Mouse (Mus musculus): ENCODE results near the gene Stx2. TPM values are rescaled to one million over a fixed set of nuclear protein-coding genes. Genes with fewer than 3 reads are reported as not detected.
A peak's percentile ranks its signal among the peaks of the same experiment; 100 is the strongest.
"Not testable (repeated sequence)": the region's sequence is repeated elsewhere in the genome, so short reads cannot be mapped to it uniquely, and the experiment has no call there.

Stx2 gene
- total RNA-seq, 2 experiments from 2014 or later: 4.5 to 6.6 TPM

DNA sequence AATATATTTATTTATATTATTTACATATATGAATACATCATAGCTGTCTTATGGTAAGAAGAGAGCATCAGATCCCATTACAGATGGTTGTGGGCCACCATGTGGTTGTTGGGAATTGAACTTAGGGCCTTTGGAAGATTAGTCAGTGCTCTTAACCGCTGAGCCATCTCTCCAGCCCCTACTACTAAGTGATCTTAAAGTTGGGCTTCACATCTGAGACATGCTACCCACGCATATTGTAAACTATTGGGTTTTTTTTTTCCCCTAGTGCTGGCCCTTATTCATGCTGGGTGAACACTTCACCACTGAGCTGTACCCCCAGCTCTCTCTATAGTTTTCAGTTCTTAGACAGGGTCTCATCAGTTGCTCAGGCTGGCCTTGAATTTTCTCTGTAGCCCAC is 2.6 kb upstream of the Stx2 start:
- DNase-seq (ENCODE audit: low spot score): no peak

DNA sequence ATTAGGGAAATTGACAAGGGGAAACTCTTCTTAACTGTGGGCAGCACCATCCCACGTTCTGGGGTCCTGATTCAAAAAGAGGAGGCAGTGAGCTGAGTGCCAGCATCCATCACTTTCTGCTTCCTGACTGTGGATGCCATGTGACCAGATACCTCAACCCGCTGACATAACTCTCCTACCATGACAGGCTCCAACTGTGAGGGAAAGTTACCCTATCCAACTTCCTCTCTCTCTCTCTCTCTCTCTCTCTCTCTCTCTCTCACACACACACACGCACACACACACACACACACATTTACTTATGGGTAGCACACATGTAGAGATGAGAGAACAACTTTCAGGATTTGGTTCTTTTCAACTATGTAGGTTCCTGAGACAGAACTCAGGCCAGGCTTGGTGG is 1.2 kb upstream of the Stx2 start:
- no peak for DNase-seq (ENCODE audit: low spot score)

DNA sequence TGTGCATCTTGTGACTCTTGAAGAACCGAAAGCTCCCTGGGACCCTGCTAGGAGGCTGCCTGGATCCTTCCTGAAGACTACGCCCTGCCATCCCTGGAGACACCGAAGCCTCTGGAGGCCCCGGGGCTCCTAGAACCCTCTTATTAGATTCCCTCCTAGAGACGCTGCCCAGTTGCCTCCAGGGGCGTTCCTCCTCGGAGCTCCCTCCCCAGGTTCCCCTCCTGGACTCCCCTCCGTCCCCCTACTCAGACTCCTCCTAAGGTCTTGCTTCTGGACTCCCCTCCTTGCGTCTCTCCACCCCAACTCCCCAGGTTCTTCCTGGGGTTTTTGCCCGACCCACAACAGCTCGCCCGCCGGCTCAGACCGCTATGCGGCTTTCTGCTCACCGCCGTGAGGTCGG is 366 bp downstream of the Stx2 start:
- peak; percentile 18 for DNase-seq (ENCODE audit: low spot score)

DNA sequence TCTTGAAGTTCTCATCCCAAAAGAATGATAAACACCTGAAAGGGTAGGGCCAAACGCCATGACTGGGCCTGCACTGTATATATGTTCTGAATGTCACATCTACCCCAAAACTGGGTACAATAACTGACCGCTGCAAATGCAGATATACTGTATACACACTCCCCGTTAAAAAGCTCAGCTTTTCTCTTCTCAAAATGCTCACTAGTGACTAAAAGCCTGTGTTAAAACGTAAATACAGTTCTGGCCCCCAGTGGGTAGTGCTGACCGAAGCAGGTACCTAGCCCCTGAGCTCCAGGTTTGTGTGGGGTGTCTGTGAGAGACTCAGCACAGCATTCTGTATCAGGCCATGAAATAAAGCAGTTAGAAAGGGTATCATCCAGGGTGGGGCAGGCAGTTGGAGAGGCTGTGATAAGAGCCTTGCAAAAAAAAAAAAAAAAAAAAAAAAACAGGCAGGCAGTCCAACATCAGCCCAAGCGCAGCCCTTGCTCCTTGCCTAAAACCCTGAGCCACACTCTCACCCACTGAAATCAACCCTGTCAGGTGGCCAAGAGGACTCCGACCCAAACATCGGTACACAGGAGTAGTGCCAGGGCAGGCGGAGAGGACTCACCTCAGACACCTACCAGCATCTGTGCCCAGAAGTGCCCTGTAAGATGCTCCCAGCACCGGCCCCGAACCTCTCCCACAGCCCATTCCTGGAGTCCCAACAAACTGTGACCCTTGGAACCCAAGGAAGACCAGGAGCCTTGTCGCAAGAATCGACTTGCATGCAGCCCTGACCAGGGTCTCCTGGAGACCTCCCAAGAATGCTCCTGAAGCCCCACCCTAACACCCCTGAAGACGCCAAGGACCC is 1.0 kb downstream of the Stx2 start:
- no peak for DNase-seq (ENCODE audit: low spot score)

GRCm38 (mm10) chr5:129006031-129006788 is 2.2 kb downstream of the Stx2 start:
- DNase-seq (ENCODE audit: low spot score): no peak

- DNase-seq (ENCODE audit: low spot score): peak; percentile 51
Measured at GRCm38 (mm10) chr5:129005416-129005815, 3.0 kb downstream of the Stx2 start.

DNA sequence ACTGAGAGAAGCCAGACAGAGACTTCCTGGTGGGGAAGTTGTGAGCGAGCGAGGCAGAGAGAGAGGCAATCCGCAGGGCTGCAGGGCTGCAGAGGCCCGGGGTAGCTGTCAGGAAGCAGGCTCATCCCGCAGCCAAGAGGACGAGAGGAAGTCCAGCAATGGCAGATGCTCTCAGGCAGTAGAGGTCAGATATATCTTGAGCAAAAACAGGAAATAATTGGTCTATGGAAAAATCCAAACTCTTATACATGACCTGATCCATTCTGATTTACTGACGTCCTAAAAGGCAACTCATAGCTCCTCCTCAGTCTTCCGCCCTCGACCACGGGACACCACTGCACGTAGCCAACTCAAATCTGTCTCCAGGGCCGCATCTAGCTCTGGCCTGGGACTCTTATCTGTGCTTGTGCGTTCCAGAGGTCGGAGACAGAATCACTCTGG is 5.8 kb downstream of the Stx2 start:
- no peak for DNase-seq (ENCODE audit: low spot score)

DNA sequence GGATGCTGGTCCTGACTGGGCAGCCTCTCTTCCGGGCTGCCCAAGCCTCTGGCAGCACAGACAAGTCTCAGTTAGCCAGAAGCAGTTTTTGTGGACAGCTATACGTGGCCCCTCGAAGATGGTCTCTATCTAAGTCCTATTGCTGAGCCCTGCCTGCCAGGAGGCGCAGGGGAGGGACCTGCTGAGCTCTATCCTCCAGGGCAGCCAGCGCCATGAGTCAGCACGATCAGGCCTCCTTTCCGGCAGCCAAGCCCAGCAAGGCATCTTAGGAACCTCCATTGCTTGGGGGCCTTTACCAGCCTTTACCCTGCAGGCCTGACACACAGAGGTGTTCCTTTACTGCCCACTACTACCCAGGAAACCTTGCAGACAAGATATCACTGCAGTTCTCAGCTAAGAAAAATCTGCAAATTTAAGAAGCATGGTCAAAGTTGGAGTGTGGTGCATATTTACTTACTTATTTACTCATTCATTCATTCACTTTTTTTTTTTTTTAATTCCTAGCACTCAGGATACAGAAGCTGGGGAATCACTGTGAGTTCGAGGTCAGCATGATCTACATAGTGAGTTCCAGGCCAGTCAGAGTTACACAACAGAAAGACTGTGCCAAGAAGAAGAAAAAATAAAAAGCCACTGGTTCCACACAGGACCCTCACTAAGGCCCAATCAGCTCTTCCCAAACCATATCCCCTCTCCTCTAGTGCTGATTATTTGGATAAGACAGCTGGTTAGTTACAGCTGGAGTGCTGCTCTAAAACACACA is 7.5 kb downstream of the Stx2 start:
- peak; percentile 41 for DNase-seq (ENCODE audit: low spot score)

DNA sequence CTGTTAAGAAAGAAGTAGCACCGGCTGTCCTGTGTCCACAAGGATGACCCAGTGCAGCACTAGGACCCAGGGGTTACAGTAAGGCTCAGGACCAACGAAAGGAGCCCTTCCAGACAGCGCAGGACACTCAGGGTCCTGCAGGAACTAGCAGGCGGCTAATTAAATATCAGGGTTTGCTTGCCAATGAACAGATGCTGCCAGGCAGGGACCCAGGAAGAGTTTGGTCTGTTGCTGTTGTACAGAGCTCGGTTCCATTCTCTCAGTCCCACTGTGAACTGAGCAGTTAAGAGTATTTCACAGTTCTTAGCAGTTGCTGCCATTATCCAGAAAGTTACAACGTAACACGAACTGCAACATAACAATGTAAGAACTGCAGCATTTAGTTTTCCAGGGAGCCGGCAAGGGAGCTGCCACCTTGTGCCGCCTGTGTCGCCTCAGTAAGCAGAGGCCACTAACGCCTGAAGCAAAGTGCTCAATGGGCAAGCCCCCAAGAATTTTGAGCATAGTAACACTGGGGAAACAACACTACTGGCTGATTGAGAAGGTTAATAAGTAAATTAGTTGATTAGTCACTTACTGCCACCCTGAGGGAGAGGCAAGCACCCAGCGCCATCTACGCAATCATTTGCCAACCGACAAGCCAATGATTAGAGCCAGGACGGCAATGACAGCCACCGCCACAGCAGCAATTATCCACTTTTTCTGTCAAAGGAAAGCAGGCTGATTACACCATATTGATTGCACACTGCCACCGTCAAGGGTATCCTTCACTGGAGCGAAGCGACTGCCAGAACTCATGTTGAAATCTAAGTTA is 21.0 kb downstream of the Stx2 start:
- DNase-seq (ENCODE audit: low spot score): no peak

- no peak for DNase-seq (ENCODE audit: low spot score)
Measured at GRCm38 (mm10) chr5:128985946-128986345, 22.4 kb downstream of the Stx2 start.

DNA sequence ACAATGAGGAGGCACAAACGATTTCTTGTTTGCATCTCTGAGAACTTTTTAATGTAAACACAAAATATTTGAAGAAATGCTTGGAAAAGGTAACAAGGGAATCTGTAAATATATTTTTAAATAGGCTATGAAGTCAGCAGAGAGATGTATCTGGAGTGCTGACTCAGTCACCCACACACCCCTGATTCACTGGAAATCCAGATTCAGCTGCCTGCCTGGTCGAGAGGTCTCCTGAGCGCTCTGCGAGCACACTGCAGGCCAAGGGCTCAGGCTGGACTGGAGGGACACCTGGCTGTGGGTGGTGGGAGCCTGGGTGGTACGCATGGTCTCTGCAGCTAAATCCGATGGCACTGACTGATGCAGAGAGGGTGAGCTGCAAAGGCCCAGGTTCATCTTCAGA is 23.8 kb downstream of the Stx2 start:
- DNase-seq (ENCODE audit: low spot score): no peak

GRCm38 (mm10) chr5:128981607-128982006 is 26.8 kb downstream of the Stx2 start:
- DNase-seq (ENCODE audit: low spot score): peak; percentile 65

- DNase-seq (ENCODE audit: low spot score): no peak
Measured at GRCm38 (mm10) chr5:128980857-128981256, 27.5 kb downstream of the Stx2 start.

GRCm38 (mm10) chr5:128978957-128979356 is 29.4 kb downstream of the Stx2 start:
- no peak for DNase-seq (ENCODE audit: low spot score)

DNA sequence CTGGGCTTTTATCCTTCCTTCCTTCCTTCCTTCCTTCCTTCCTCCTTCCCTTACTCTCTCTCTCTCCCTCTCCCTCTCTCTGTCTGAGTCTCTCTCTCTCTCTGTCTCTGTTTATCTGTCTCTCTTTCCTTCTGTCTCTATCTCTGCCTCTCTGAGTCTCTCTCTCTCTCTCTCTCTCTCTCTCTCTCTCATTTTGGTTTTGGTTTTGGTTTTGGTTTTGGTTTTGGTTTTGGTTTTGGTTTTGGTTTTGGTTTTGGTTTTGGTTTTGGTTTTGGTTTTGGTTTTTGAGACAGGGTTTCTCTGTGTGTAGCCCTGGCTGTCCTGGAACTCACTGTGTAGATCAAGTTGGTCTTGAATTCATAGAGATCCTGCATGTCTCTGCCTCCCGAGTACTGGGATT is 30.9 kb downstream of the Stx2 start:
- not testable (repeated sequence) for DNase-seq (ENCODE audit: low spot score)

DNA sequence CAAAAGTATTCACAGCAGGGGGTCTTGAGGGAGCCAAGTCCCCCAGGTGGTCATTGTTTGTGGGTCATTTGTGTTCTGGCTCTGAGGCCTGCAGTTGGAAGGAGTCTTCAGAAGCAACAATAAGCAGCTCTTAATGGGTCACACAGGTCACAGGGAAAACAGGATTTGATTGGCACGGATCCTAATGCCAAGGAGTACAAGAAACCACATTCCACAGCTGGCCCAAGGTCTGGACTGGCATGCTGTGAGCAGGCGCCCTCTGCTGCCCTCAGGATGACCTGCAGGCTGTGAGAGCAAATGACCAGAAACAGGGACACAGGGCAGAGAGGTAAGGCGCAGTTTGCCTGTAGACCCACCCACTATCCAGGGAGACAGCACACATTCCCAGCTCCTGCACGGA is 32.1 kb downstream of the Stx2 start:
- no peak for DNase-seq (ENCODE audit: low spot score)

- DNase-seq (ENCODE audit: low spot score): peak; percentile 44
Measured at GRCm38 (mm10) chr5:128971298-128971697, 37.1 kb downstream of the Stx2 start.

GRCm38 (mm10) chr5:128970878-128971277 is 37.5 kb downstream of the Stx2 start:
- DNase-seq (ENCODE audit: low spot score): no peak

DNA sequence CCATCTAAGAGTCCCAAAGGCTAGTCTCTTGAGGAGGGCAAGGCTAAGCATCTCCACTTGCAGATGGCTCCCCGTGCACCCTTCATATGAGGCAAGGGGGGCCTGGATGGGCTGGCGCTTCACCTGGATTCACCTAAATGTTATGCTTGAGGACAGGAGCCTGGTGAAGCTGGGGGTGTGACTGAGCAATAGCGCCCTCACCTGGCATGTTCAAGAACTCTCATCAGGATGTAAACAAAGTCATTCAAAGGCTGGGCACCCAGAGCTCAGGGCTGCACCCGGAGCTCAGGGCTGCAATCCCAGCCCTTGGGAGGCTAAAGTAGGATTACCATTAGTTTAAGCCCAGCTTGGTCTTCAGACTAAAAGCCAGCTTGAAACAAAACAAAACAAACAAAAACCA is 44.0 kb downstream of the Stx2 start:
- DNase-seq (ENCODE audit: low spot score): no peak

DNA sequence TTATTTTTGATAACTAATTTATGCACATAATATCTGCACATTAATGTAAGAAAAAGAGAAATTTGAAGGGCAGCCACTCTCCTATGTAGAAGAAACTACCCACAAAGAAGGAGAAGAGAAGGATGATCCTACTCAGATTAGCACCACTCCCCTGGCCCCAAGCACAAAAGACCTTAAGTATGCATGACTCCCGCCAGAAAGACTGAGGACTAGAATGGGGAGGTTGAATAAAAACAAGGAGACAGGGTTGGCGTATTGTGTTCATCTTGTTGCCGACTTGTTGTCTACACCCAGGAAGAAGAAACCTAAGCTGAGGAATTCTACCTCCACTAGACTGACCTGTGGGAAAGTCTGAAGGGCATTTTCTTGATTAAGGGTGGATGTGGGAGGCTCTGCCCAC is 49.5 kb downstream of the Stx2 start:
- no peak for DNase-seq (ENCODE audit: low spot score)

- DNase-seq (ENCODE audit: low spot score): not testable (repeated sequence)
Measured at GRCm38 (mm10) chr5:128954371-128954770, 54.0 kb downstream of the Stx2 start.
